Mouse (Mus musculus): ENCODE data around the gene Qprt. TPM values are rescaled to one million over a fixed set of nuclear protein-coding genes. Genes with fewer than 3 reads are reported as not detected.

Qprt gene
- polyA plus RNA-seq, 1 experiment: 1.5 TPM

GRCm38 (mm10) chr7:127080045-127080444 lies 42.0 kb downstream of the Qprt start:
- DNase-seq (ENCODE audit: low read depth, low spot score): no peak
- 47% methylated on average over 3 of the region's 3 CpGs for WGBS

DNA sequence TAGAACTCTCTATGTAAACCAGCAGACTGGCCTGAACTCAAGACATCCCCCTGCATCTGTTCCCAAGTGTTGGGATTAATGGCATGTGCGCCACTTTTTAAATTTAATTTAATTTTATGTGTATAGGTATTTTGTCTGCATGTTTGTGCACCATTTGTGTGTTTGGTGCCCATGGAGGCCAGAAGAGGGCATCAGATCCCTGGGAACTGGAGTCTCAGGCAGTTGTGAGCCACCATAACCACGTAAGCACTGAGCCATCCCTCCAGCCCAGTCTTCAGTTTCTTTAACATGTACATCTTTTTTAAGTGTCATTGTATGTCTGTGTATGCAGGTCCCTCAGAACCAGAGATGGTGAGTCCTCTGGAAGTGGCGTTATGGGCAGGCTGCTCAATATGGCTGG lies 44.3 kb downstream of the Qprt start:
- 89% methylated on average over 3 of the region's 3 CpGs for WGBS
- no peak for DNase-seq (ENCODE audit: low read depth, low spot score)

DNA sequence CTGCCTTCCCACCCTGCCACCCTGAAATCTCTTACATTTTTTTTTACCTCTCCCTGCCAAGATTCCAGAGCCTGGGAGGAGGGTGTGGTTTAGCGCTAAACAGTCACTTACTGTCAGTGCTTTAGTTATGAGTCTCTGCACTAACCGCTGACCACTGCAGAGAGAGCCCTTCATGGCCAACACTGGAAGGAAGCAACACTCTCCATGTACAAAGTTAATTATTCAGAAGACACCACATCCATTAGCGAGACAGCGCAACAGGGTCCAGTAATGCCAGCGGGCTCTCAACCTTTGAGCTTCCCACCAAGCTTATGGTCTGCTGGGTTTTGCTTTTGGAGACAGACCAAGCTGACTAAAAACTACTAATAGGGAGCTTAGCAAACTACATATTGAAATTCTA lies 45.8 kb downstream of the Qprt start:
- 68% methylated on average over 5 of the region's 5 CpGs for WGBS
- no peak for DNase-seq (ENCODE audit: low read depth, low spot score)

- no peak for DNase-seq (ENCODE audit: low read depth, low spot score)
- 51% methylated on average over 4 of the region's 4 CpGs for WGBS
Measured at GRCm38 (mm10) chr7:127073221-127073620, 48.8 kb downstream of the Qprt start.

DNA sequence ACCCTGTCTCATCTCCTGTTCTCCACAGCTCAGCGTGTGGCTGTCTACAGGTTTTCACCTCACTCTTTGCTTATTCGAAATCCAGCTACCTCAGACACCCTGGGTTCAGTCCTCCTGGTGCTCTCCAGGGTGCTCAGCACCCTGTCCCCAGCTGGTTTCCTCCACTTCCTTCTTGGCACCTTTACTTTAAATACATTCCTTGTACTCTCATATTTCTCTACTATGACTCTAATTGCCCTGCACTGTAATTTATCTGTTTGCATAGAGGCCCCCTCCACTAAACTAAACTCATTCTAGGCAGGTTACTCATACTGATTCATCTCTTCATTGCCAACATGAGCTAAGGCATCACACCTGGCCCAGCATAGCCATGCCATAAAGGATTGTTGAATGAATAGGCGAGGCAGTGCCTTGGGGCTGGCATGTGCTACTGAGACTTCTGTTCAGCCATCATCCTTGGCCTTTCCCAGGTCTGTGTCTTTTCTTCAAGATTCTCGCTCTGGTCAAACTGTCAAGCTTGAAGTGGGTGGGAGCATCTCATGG lies 51.1 kb downstream of the Qprt start:
- 29% methylated on average over 4 of the region's 4 CpGs for WGBS
- DNase-seq (ENCODE audit: low read depth, low spot score): peak; percentile 65

GRCm38 (mm10) chr7:127066317-127066716 lies 55.7 kb downstream of the Qprt start:
- DNase-seq (ENCODE audit: low read depth, low spot score): no peak
- 51% methylated on average over 4 of the region's 4 CpGs for WGBS

DNA sequence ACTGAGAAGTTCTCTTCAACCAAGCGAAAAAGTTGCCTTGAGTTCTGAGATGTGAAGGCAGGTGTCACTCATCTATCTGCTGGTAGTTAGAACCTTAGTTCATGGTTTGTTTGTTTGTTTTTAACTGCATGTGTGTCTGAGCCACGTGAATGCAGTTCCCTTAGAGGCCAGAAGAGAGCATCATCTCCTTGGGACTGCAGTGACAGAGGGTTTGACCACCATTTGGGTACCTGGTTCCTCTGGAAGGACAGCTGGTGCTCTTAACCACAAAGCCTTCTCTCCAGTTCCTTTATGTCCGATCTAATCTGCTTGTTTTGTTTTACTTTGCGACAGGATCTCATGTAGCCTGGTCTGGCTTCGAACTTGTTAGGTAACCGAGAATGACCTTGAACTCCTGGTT lies 56.5 kb downstream of the Qprt start:
- 87% methylated on average over 6 of the region's 6 CpGs for WGBS
- no peak for DNase-seq (ENCODE audit: low read depth, low spot score)

Other genes with a start within 250 kb of the Qprt start
- 37.8 and 51.7 TPM in 2 replicates for gene Taok2, start 237.5 kb downstream of the Qprt start, polyA plus RNA-seq (2012; rRNA removed)
- 64.4 and 92.1 TPM in 2 replicates for gene Tmem219, start 199.3 kb downstream of the Qprt start, polyA plus RNA-seq (2012; rRNA removed)
- 9.5 and 13.9 TPM in 2 replicates for gene Kctd13, start 193.3 kb downstream of the Qprt start, polyA plus RNA-seq (2012; rRNA removed)
- 0.43 and 0.45 TPM in 2 replicates for gene Asphd1, start 172.6 kb downstream of the Qprt start, polyA plus RNA-seq (2012; rRNA removed)
- gene Sez6l2, start 171.7 kb downstream of the Qprt start, polyA plus RNA-seq (2012; rRNA removed): 2.9 and 3.4 TPM in 2 replicates
- gene Cdipt, start 146.3 kb downstream of the Qprt start, polyA plus RNA-seq (2012; rRNA removed): 324 and 348 TPM in 2 replicates
- 0.80 and 1.1 TPM in 2 replicates for gene Cdiptos, start 146.1 kb downstream of the Qprt start, polyA plus RNA-seq (2012; rRNA removed)
- 185 and 289 TPM in 2 replicates for gene Mvp, start 107.6 kb downstream of the Qprt start, polyA plus RNA-seq (2012; rRNA removed)
- gene Pagr1b, start 105.7 kb downstream of the Qprt start, polyA plus RNA-seq (2012; rRNA removed): 0.45 and 3.0 TPM in 2 replicates
- gene Pagr1a, start 104.9 kb downstream of the Qprt start, polyA plus RNA-seq (2012; rRNA removed): 5.3 and 11.3 TPM in 2 replicates
- 22.1 and 23.8 TPM in 2 replicates for gene Gm42742, start 101.1 kb downstream of the Qprt start, polyA plus RNA-seq (2012; rRNA removed)
- gene Prrt2, start 101.0 kb downstream of the Qprt start, polyA plus RNA-seq (2012; rRNA removed): 1.7 and 2.5 TPM in 2 replicates
- gene Maz, start 95.2 kb downstream of the Qprt start, polyA plus RNA-seq (2012; rRNA removed): 102 and 115 TPM in 2 replicates
- gene Kif22, start 79.8 kb downstream of the Qprt start, polyA plus RNA-seq (2012; rRNA removed): 18.4 and 19.3 TPM in 2 replicates
- gene Zg16, start 34.9 kb downstream of the Qprt start, polyA plus RNA-seq (2012; rRNA removed): 7,033 and 9,267 TPM in 2 replicates
- gene AI467606, start 30.9 kb downstream of the Qprt start, polyA plus RNA-seq (2012; rRNA removed): 12.4 and 16.5 TPM in 2 replicates
- 3.7 and 5.7 TPM in 2 replicates for gene Spn, start 15.6 kb upstream of the Qprt start, polyA plus RNA-seq (2012; rRNA removed)
- 25.1 and 28.6 TPM in 2 replicates for gene Cd2bp2, start 73.8 kb upstream of the Qprt start, polyA plus RNA-seq (2012; rRNA removed)
- gene Tbc1d10b, start 86.2 kb upstream of the Qprt start, polyA plus RNA-seq (2012; rRNA removed): 30.0 and 34.2 TPM in 2 replicates
- gene Mylpf, start 86.7 kb upstream of the Qprt start, polyA plus RNA-seq (2012; rRNA removed): 2.5 and 4.1 TPM in 2 replicates
- gene Zfp553, start 110.8 kb upstream of the Qprt start, polyA plus RNA-seq (2012; rRNA removed): 5.7 and 7.9 TPM in 2 replicates
- 32.4 and 34.6 TPM in 2 replicates for gene Sept1, start 110.9 kb upstream of the Qprt start, polyA plus RNA-seq (2012; rRNA removed)
- 25.7 and 34.0 TPM in 2 replicates for gene Zfp771, start 122.0 kb upstream of the Qprt start, polyA plus RNA-seq (2012; rRNA removed)
- gene Dctpp1, start 138.5 kb upstream of the Qprt start, polyA plus RNA-seq (2012; rRNA removed): 79.9 and 80.9 TPM in 2 replicates
- 58.1 and 85.1 TPM in 2 replicates for gene Sephs2, start 151.8 kb upstream of the Qprt start, polyA plus RNA-seq (2012; rRNA removed)
- 9.9 and 13.0 TPM in 2 replicates for gene Itgal, start 174.0 kb upstream of the Qprt start, polyA plus RNA-seq (2012; rRNA removed)
- gene Zfp768, start 223.4 kb upstream of the Qprt start, polyA plus RNA-seq (2012; rRNA removed): 19.4 and 28.2 TPM in 2 replicates

All from large intestine, adult 2 months (tissue).